1 mouse cellular context compared by ENCODE assay signal in the genomic region with DNA sequence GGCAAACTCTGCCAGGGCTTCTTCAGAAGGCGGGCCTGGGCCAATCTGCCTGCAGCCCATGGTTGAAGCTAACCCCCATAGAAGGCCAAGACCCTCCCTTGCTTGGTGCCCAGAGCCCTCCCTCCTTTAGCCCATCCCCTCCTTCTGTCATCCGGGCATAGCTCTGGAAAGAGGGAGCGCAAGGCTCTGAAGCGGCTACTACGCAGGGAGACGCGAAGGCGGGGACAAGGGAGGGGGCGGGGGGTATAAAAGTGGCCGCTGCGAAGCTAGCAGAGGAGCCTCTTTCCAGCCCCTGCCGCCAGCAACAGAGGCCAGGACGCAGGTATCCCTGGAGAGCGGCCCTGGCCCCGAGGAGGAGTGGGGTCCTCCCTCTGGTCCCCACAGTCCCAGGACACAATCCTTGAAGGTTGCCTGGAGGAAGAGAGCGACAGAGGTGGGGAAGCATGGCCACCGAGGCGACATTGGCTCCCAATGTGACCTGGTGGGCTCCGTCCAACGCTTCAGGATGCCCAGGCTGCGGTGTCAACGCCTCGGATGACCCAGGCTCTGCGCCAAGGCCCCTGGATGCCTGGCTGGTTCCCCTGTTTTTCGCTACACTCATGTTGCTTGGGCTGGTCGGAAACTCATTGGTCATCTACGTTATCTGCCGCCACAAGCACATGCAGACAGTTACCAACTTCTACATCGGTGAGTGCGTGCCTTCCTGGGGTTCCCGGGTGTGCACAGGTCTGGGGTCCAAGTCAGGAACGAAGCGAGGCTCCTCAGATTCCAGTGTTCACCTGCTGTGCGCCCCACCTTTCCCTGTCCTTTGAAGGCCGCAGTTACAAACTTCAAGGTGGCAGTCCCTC.
TF ChIP-seq lines count a peak whose summit lies in the region.

No protein-coding gene starts in this region.

TF ChIP-seq in MEL, 35 proteins besides CTCF, POLR2A, EP300 and RAD21:
- TF ChIP-seq ZMIZ1 (IDR thresholded peaks at IDR 0.05; ENCODE audit: low read depth, low read length) (peak; percentile 79), USF1 (IDR thresholded peaks at IDR 0.05; ENCODE audit: low read depth, low read length) (no peak), CHD2 (IDR thresholded peaks at IDR 0.05; ENCODE audit: low read length) (no peak), TAL1 (IDR thresholded peaks at IDR 0.05; ENCODE audit: low read length) (peak; percentile 8; the same call in 1 of the 2 replicates), SIN3A (IDR thresholded peaks at IDR 0.05; ENCODE audit: low read length) (peak; percentile 27; the same call in 1 of the 2 replicates), ZNF384 (IDR thresholded peaks at IDR 0.05; ENCODE audit: low read depth, low read length) (no peak), RCOR1 (IDR thresholded peaks at IDR 0.05; ENCODE audit: low read depth, low read length) (no peak), MAZ (IDR thresholded peaks at IDR 0.05; ENCODE audit: low read depth, low read length) (peak; percentile 55; the same call in 1 of the 2 replicates), MXI1 (IDR thresholded peaks at IDR 0.05; ENCODE audit: low read depth, low read length) (peak; percentile 80), SMC3 (IDR thresholded peaks at IDR 0.05; ENCODE audit: low read depth, low read length) (no peak), CHD1 (IDR thresholded peaks at IDR 0.05; ENCODE audit: low read depth, low read length) (no peak; the same call in 1 of the 2 replicates), BHLHE40 (IDR thresholded peaks at IDR 0.05; ENCODE audit: borderline replicate concordance, low read depth, low read length) (peak; percentile 49; the same call in 1 of the 2 replicates), GABPA (IDR thresholded peaks at IDR 0.05; ENCODE audit: low read depth, low read length) (no peak), MAX (IDR thresholded peaks at IDR 0.05; ENCODE audit: low read length) (peak; percentile 59), KAT2A (conservative IDR thresholded peaks at IDR 0.05; ENCODE audit: low read depth, low read length) (no peak), USF2 (IDR thresholded peaks at IDR 0.05; ENCODE audit: borderline replicate concordance in 1 of 2, insufficient read depth in 1 of 2, low read depth in 1 of 2, low read length in 2 of 2) (no peak), HCFC1 (IDR thresholded peaks at IDR 0.05; ENCODE audit: low read depth, low read length) (peak; percentile 11; the same call in 1 of the 2 replicates), NRF1 (IDR thresholded peaks at IDR 0.05; ENCODE audit: insufficient read depth, low read depth, low read length, poor library complexity, severe bottlenecking) (peak; percentile 17; the same call in 1 of the 2 replicates), E2F4 (IDR thresholded peaks at IDR 0.05; ENCODE audit: borderline replicate concordance, low read depth, low read length) (no peak), UBTF (IDR thresholded peaks at IDR 0.05; ENCODE audit: borderline replicate concordance, insufficient read depth, low read depth, low read length) (0 out of 2 replicates have a peak, but pooled peaks have one; percentile 37), ELF1 (IDR thresholded peaks at IDR 0.05; ENCODE audit: low read depth, low read length) (no peak; the same call in 1 of the 2 replicates), TBP (IDR thresholded peaks at IDR 0.05; ENCODE audit: low read depth, low read length) (peak; percentile 83), POLR2AphosphoS2 (IDR thresholded peaks at IDR 0.05; ENCODE audit: low read length) (peak; percentile 60; the same call in 1 of the 2 replicates), POLR2AphosphoS5 (IDR thresholded peaks at IDR 0.05; ENCODE audit: borderline replicate concordance, low read depth, low read length) (no peak), MYC (IDR thresholded peaks at IDR 0.05; ENCODE audit: low read depth, low read length) (peak; percentile 51), ETS1 (IDR thresholded peaks at IDR 0.05; ENCODE audit: low read depth, low read length) (peak; percentile 11; the same call in 1 of the 2 replicates), MAFK (IDR thresholded peaks at IDR 0.05; ENCODE audit: borderline replicate concordance, low read depth, low read length) (no peak), NELFE (IDR thresholded peaks at IDR 0.05; ENCODE audit: low read depth, low read length) (peak; percentile 62), GATA1 (IDR thresholded peaks at IDR 0.05; ENCODE audit: low read depth, low read length) (peak; percentile 36; the same call in 1 of the 2 replicates), MEF2A (IDR thresholded peaks at IDR 0.05; ENCODE audit: extremely low read depth, insufficient replicate concordance, low read depth, low read length, poor library complexity, severe bottlenecking) (no peak), TCF12 (IDR thresholded peaks at IDR 0.05; ENCODE audit: low read depth, low read length) (0 out of 2 replicates have a peak, but pooled peaks have one; percentile 17)
